Mouse (Mus musculus): ENCODE results near the gene Ddah2. TPM values are rescaled to one million over a fixed set of nuclear protein-coding genes. Genes with fewer than 3 reads are reported as not detected.

The Ddah2 gene
- polyA plus RNA-seq, 1 experiment from 2014 or later: 653 TPM

DNA sequence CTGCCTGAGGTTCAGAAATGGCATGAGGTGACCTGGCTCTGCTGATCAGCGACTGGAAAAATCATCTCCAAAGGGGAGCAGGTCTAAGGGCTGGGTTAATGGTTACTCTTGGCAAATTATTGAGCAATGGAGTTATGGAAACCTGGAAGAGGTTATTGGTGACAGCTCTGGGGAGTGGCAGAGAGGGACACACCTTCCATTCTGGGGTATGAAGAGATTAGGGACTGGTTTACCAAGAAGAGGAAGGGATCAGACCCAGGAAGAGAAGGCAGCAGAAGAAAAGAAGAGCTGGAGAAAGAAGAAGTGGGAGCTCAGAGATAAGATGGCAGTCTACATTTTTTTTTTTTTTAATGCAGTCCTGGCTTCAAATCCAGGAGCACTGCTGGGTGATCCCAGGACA is 11.1 kb upstream of the Ddah2 start:
- peaks cover 52% of the 10 kb centered on the region for H3K4me1 ChIP-seq (ENCODE audit: control insufficient read depth, insufficient read depth, low read length)
- ATAC-seq (ENCODE audit: low FRiP score) (no peak), DNase-seq (ENCODE audit: low spot score, missing footprints) (no peak)
- peak overlapping the region; percentile 57 for H3K27ac ChIP-seq (ENCODE audit: low read depth, low read length)
- H3K4me2 ChIP-seq: no peak overlapping the region
- H3K4me3 ChIP-seq (ENCODE audit: low read depth, low read length): no peak overlapping the region
- WGBS: 66% methylated on average over 1 of the region's 1 CpGs
- no peaks in the 10 kb centered on the region for H3K9me3 ChIP-seq (ENCODE audit: control insufficient read depth, low read length)
- H3K9ac ChIP-seq (ENCODE audit: low read length): 0 out of 2 replicates have a peak overlapping the region, but pooled peaks have one; percentile 9
- no peaks in the 10 kb centered on the region for H3K27me3 ChIP-seq (ENCODE audit: control insufficient read depth, insufficient read depth, low read length)
- H3K36me3 ChIP-seq (ENCODE audit: control insufficient read depth, insufficient read depth, low read length): peaks cover 1% of the 10 kb centered on the region; the same call in 1 of the 2 replicates

DNA sequence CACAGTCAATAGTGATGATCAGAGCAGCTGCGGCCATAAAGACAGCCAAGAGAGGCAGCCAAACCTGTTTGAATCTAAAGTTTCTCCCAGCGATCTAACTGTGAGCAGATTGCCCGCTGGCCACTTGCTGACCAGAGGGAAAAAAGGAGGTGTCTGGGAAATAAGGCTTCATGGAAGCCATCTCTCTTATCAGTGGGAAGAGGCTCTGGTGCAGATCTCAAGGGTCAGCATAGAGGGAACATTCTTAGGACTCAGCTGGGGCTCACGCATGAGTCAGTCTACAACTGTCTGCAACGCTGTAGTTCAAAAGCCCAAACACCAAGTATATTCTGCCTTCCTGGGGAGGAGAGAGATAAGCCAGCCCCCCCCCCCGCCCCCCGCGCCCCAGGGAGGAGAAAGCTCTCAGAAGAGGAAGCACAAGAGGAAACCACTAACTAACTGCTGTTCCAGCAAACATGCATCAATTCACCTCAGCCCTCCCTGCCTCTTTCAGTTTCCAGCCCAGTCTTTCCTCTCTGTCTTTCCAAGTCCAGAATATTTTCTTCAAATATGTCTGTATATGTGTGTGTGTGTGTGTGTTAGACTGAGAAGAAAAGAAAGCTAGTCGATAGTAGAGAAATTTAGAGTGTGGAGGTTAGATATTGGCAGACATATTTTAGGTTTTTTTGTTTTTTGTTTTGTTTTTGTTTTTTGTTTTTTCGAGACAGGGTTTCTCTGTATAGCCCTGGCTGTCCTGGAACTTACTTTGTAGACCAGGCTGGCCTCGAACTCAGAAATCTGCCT is 10.5 kb upstream of the Ddah2 start:
- Histone ChIP-seq H3K27ac (ENCODE audit: low read depth, low read length) (peak overlapping the region; percentile 57; the same call in 1 of the 2 replicates), H3K36me3 (ENCODE audit: control insufficient read depth, insufficient read depth, low read length) (peaks cover 2% of the 10 kb centered on the region; the same call in 1 of the 2 replicates), H3K27me3 (ENCODE audit: control insufficient read depth, insufficient read depth, low read length) (no peaks in the 10 kb centered on the region), H3K4me2 (peak overlapping the region; percentile 12; the same call in 1 of the 2 replicates), H3K9ac (ENCODE audit: low read length) (peak overlapping the region; percentile 34; the same call in 1 of the 2 replicates), H3K4me1 (ENCODE audit: control insufficient read depth, insufficient read depth, low read length) (peaks cover 52% of the 10 kb centered on the region), H3K9me3 (ENCODE audit: control insufficient read depth, low read length) (no peaks in the 10 kb centered on the region), H3K4me3 (ENCODE audit: low read depth, low read length) (no peak overlapping the region)
- 34% methylated on average over 11 of the region's 11 CpGs for WGBS
- no peak for ATAC-seq (ENCODE audit: low FRiP score)
- no peak for DNase-seq (ENCODE audit: low spot score, missing footprints)

DNA sequence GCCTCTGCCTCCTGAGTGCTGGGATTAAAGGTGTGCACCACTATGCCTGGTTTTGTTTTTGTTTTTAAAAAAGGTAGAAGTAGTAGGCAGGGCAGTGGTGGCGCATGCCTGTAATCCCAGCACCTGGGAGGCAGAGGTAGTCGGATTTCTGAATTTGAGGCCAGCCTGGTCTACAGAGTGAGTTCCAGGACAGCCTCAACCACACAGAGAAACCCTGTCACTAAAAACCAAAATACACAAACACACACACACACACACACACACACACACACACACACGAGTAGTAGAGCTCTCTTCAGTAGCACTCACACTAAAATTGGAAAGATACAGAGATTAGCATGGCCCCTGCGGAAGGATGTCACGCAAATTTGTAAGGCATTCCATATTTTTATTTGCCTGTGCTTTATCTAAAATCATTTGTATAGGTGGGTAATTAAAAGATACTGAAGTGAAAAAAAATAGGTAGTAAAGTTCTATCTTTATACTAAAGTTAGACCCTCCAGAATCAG is 9.8 kb upstream of the Ddah2 start:
- DNase-seq (ENCODE audit: low spot score, missing footprints): no peak

DNA sequence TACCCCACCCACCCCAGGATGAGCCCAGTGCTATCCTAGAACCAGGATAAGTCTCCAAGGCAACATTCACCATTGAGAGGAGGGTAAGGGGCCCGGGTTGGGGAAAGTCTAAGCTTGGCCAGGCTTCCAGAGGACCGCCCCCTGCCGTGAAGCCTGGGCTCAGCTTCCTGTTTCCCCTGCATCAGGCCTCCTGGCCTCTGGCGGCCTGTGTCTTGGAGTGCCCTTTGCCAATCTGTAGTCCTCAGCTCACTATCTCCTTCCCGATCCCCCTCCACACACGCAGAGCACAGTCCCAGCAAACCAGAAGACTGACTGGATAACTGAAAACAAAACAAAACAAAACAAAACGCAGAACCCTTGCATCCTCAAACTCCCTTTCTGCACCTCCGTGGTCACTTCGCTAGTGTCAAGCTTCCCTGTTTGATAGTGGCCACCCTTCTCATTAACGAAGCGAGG is 9.2 kb upstream of the Ddah2 start, which contains the start of gene Clic1:
TSS of gene Clic1 (plus strand) at position 406 of the 456 bp plus-strand sequence.
- 1% methylated on average over 11 of the region's 11 CpGs for WGBS
- peak within 1 kb of the TSS; percentile 83 for H3K9ac ChIP-seq (ENCODE audit: low read length)
- peaks cover 52% of the 10 kb centered on the region for H3K4me1 ChIP-seq (ENCODE audit: control insufficient read depth, insufficient read depth, low read length)
- H3K9me3 ChIP-seq (ENCODE audit: control insufficient read depth, low read length): no peaks in the 10 kb centered on the region
- H3K4me2 ChIP-seq: peak within 1 kb of the TSS; percentile 68
- H3K36me3 ChIP-seq (ENCODE audit: control insufficient read depth, insufficient read depth, low read length): peaks cover 10% of the 10 kb centered on the region
- peak within 1 kb of the TSS; percentile 90 for H3K27ac ChIP-seq (ENCODE audit: low read depth, low read length)
- peak within 1 kb of the TSS; percentile 54 for H3K4me3 ChIP-seq (ENCODE audit: low read depth, low read length)
- DNase-seq (ENCODE audit: low spot score, missing footprints) (peak; percentile 97), ATAC-seq (ENCODE audit: low FRiP score) (peak; percentile 14; the same call in 1 of the 2 replicates)
- H3K27me3 ChIP-seq (ENCODE audit: control insufficient read depth, insufficient read depth, low read length): no peaks in the 10 kb centered on the region

More for the DNA sequence above, 9.8 kb upstream of the Ddah2 start:
- ATAC-seq (ENCODE audit: low FRiP score): no peak
- H3K4me2 ChIP-seq: peak overlapping the region; percentile 68; the same call in 1 of the 2 replicates
- no peak overlapping the region; the same call in 1 of the 2 replicates for H3K4me3 ChIP-seq (ENCODE audit: low read depth, low read length)
- H3K27ac ChIP-seq (ENCODE audit: low read depth, low read length): peak overlapping the region; percentile 90; the same call in 1 of the 2 replicates
- WGBS: 66% methylated on average over 5 of the region's 5 CpGs
- no peaks in the 10 kb centered on the region for H3K27me3 ChIP-seq (ENCODE audit: control insufficient read depth, insufficient read depth, low read length)
- peaks cover 52% of the 10 kb centered on the region for H3K4me1 ChIP-seq (ENCODE audit: control insufficient read depth, insufficient read depth, low read length)
- peaks cover 7% of the 10 kb centered on the region for H3K36me3 ChIP-seq (ENCODE audit: control insufficient read depth, insufficient read depth, low read length)
- no peaks in the 10 kb centered on the region for H3K9me3 ChIP-seq (ENCODE audit: control insufficient read depth, low read length)
- H3K9ac ChIP-seq (ENCODE audit: low read length): no peak overlapping the region

DNA sequence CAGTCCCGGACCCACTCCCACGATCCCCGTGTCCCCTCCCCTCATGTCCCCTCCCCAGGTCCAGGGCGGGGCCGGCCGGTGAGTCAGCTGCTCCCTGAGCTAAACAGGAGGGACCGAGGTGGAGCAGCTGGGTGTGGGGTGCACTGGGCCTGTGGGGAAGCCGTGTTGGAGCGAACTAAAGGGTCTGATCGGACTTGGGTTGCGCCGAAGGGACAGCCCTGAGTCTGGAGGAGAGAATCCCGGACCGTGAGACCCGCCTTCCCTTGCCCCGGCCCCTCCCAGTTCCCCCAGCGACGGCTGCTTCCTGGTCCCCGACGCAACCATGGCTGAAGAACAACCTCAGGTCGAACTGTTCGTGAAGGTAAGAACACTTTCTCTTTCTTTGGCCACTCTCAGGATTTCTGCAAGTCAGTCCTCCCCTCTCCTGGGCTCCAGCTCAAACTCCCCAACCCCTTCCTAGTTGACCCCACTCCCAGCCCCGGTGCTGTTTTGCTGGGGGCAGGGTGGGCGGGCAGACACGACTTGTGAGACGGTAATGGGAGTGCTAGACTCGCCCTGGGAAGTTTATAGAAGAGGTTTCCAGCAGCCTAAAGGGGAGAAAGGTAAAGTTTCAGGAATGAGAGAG is 8.6 kb upstream of the Ddah2 start:
- H3K9ac ChIP-seq (ENCODE audit: low read length): peak overlapping the region; percentile 83
- no peaks in the 10 kb centered on the region for H3K27me3 ChIP-seq (ENCODE audit: control insufficient read depth, insufficient read depth, low read length)
- H3K4me3 ChIP-seq (ENCODE audit: low read depth, low read length): peak overlapping the region; percentile 54
- H3K4me1 ChIP-seq (ENCODE audit: control insufficient read depth, insufficient read depth, low read length): peaks cover 52% of the 10 kb centered on the region
- H3K27ac ChIP-seq (ENCODE audit: low read depth, low read length): peak overlapping the region; percentile 90
- H3K4me2 ChIP-seq: peak overlapping the region; percentile 68
- peaks cover 10% of the 10 kb centered on the region for H3K36me3 ChIP-seq (ENCODE audit: control insufficient read depth, insufficient read depth, low read length)
- H3K9me3 ChIP-seq (ENCODE audit: control insufficient read depth, low read length): no peaks in the 10 kb centered on the region
- 0 out of 2 replicates have a peak, but pooled peaks have one; percentile 6 for ATAC-seq (ENCODE audit: low FRiP score)
- peak; percentile 97 for DNase-seq (ENCODE audit: low spot score, missing footprints)
- WGBS: under 1% methylated on average over 26 of the region's 27 CpGs

DNA sequence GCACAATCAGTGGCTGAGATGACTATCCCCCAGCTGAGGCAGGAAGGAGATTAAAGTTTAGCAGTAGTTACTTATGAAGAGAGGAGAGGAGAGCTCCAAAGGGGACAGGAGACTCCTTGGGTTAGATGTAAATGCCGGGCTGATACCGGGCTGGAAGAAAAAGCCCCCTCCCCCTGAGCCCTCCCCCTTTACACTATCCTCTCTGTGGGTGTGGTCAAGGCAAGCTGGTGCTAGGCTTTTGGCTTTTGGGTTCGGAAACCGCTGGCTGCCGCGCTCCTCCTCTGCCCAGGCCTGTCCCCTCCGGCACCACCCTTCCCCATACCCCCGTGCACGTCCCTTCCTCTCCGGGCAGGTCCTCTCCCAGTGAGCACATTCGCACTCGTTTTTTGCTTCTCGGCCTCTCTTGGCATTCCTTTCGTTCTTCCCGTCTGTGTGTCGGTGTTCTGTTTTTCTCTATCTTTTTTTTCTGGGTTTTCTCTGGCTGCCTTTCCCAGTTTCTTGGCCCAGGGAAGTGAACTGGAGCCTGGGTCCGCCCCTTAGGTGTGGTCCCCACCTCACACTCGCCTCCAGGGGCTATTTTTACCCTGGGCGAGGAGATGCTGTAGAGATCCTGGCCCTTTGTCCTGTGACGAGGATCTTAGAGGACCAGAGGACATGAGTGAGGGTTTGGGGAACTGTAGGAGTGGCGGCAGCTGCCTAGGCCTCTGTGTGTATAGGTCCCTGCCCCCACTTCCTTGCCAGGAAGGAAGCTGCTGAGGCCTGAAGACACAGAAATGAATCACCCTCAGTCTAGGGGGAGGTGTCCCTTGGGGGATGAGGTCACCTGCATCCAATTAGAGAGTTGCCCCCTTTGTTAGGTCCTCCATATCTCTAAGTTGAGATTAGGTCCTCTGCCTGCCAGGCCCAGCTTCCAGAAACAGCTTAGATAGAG is 7.4 kb upstream of the Ddah2 start:
- 3% methylated on average over 21 of the region's 21 CpGs for WGBS
- Histone ChIP-seq H3K4me1 (ENCODE audit: control insufficient read depth, insufficient read depth, low read length) (peaks cover 46% of the 10 kb centered on the region), H3K4me3 (ENCODE audit: low read depth, low read length) (peak overlapping the region; percentile 54), H3K9ac (ENCODE audit: low read length) (peak overlapping the region; percentile 83), H3K9me3 (ENCODE audit: control insufficient read depth, low read length) (no peaks in the 10 kb centered on the region), H3K27ac (ENCODE audit: low read depth, low read length) (peak overlapping the region; percentile 88), H3K4me2 (peak overlapping the region; percentile 68), H3K27me3 (ENCODE audit: control insufficient read depth, insufficient read depth, low read length) (no peaks in the 10 kb centered on the region), H3K36me3 (ENCODE audit: control insufficient read depth, insufficient read depth, low read length) (peaks cover 15% of the 10 kb centered on the region)
- DNase-seq (ENCODE audit: low spot score, missing footprints) (peak; percentile 97), ATAC-seq (ENCODE audit: low FRiP score) (peak; percentile 75)

DNA sequence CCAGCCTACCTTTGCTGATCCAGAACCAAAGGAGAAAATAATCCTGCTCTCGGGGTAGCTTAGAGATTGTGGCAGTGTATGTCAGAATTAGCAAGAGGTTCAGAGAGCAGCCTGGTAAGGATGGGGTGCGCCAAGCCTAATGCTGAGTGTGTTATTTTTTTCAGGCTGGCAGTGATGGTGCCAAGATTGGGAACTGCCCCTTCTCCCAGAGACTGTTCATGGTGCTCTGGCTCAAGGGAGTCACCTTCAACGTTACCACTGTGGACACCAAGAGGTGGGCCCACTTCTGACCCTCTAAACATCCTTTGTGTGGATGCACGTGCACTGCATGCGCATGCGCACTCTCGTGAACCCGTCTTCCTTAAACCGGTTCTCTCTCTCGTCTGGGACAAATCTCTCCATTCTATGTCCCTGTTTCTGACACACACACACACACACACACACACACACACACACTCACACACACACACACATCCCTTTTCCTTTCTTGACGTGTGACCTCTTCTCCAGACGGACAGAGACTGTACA is 6.5 kb upstream of the Ddah2 start:
- no peak for ATAC-seq (ENCODE audit: low FRiP score)
- H3K4me2 ChIP-seq: peak overlapping the region; percentile 68
- H3K27me3 ChIP-seq (ENCODE audit: control insufficient read depth, insufficient read depth, low read length): no peaks in the 10 kb centered on the region
- H3K9ac ChIP-seq (ENCODE audit: low read length): peak overlapping the region; percentile 83
- H3K4me1 ChIP-seq (ENCODE audit: control insufficient read depth, insufficient read depth, low read length): peaks cover 40% of the 10 kb centered on the region
- no peak for DNase-seq (ENCODE audit: low spot score, missing footprints)
- H3K27ac ChIP-seq (ENCODE audit: low read depth, low read length): peak overlapping the region; percentile 88
- H3K9me3 ChIP-seq (ENCODE audit: control insufficient read depth, low read length): no peaks in the 10 kb centered on the region
- H3K36me3 ChIP-seq (ENCODE audit: control insufficient read depth, insufficient read depth, low read length): peaks cover 15% of the 10 kb centered on the region
- H3K4me3 ChIP-seq (ENCODE audit: low read depth, low read length): peak overlapping the region; percentile 54
- WGBS: 81% methylated on average over 12 of the region's 12 CpGs
